19 mouse cellular contexts compared by ENCODE assay signal in the genomic region with DNA sequence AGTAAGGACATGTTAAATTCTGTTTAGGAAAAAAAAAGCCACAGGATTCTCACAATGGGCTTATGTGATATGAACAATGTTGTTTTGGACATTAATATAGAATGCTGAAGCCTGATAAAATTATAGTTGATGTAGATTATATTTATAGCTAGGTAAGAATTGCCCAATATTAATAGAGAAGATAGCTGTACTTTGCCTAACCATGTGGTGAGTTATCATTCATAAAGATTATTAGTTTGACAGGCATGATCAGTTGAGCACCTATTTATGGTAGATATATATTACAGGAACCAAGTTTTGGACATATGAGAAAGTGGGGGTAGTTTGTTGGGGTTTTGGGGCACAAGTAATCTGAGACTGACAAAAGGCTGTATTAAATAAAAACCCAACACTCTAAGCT. TPM values are rescaled to one million over a fixed set of nuclear protein-coding genes. Genes with fewer than 3 reads are reported as not detected.
DNase-seq lines count a peak whose midpoint lies in the region; ATAC-seq and TF ChIP-seq lines count a peak whose summit lies in the region.
"Had no signal": no experiment of that assay in that cellular context is flagged by ENCODE, and none has a peak within 500 bp of the region (broad histone marks: within the 10 kb centered on the region; RNA-seq: fewer than 3 reads in every experiment).

No protein-coding gene starts in this region.

- no peak overlapping the region for H3K9ac ChIP-seq in kidney, embryonic 15.5 days
- no peak overlapping the region for H3K9ac ChIP-seq in stomach, embryonic 16.5 days (ENCODE audit: low read length)
- H3K9ac ChIP-seq in stomach, postnatal 0 days (ENCODE audit: low read length): no peak overlapping the region
- 0 out of 2 replicates have a peak overlapping the region, but pooled peaks have one; percentile 4 for H3K9ac ChIP-seq in liver, embryonic 15.5 days
- H3K9ac ChIP-seq: embryonic facial prominence, embryonic 12.5 days; hindbrain, embryonic 15.5 days; lung, embryonic 15.5 days; neural tube, embryonic 15.5 days had no signal

- H3K36me3 ChIP-seq in kidney, embryonic 15.5 days: no peaks in the 10 kb centered on the region
- H3K36me3 ChIP-seq in stomach, embryonic 16.5 days (ENCODE audit: control insufficient read depth, insufficient read depth, low read length): no peaks in the 10 kb centered on the region
- no peaks in the 10 kb centered on the region for H3K36me3 ChIP-seq in stomach, postnatal 0 days (ENCODE audit: control insufficient read depth, insufficient read depth, low read length)
- H3K36me3 ChIP-seq in liver, embryonic 15.5 days (replicated peaks): no peaks in the 10 kb centered on the region
- H3K36me3 ChIP-seq: embryonic facial prominence, embryonic 12.5 days; hindbrain, embryonic 15.5 days; lung, embryonic 15.5 days; neural tube, embryonic 15.5 days had no signal

- H3K4me2 ChIP-seq in kidney, embryonic 15.5 days: no peak overlapping the region
- H3K4me2 ChIP-seq in stomach, embryonic 16.5 days (ENCODE audit: low read depth, low read length): no peak overlapping the region
- H3K4me2 ChIP-seq in stomach, postnatal 0 days (replicated peaks; ENCODE audit: low read depth): no peak overlapping the region
- H3K4me2 ChIP-seq in liver, embryonic 15.5 days: 0 out of 2 replicates have a peak overlapping the region, but pooled peaks have one; percentile 42
- H3K4me2 ChIP-seq: embryonic facial prominence, embryonic 12.5 days; hindbrain, embryonic 15.5 days; lung, embryonic 15.5 days; midbrain, embryonic 11.5 days; neural tube, embryonic 15.5 days had no signal

- H3K27ac ChIP-seq in kidney, embryonic 15.5 days: 0 out of 2 replicates have a peak overlapping the region, but pooled peaks have one; percentile 20
- H3K27ac ChIP-seq in stomach, embryonic 16.5 days (ENCODE audit: low read length): 0 out of 2 replicates have a peak overlapping the region, but pooled peaks have one; percentile 5
- no peak overlapping the region for H3K27ac ChIP-seq in stomach, postnatal 0 days (replicated peaks)
- peak overlapping the region; percentile 81 for H3K27ac ChIP-seq in liver, embryonic 15.5 days (replicated peaks)
- H3K27ac ChIP-seq: embryonic facial prominence, embryonic 12.5 days; hindbrain, embryonic 15.5 days; left cerebral cortex, adult 2 months; neural tube, embryonic 15.5 days had no signal

- ATAC-seq in kidney, embryonic 15.5 days (replicated peaks; ENCODE audit: low FRiP score): no peak
- ATAC-seq in stomach, embryonic 16.5 days (ENCODE audit: insufficient read depth, low FRiP score): no peak
- ATAC-seq in stomach, postnatal 0 days (ENCODE audit: low FRiP score, low TSS enrichment): no peak
- ATAC-seq in liver, embryonic 15.5 days (ENCODE audit: insufficient read depth): no peak
- ATAC-seq: Patski had no signal

- no peak for TF ChIP-seq CTCF in stomach, postnatal 0 days (IDR thresholded peaks at IDR 0.05; ENCODE audit: low read depth)

- H3K4me1 ChIP-seq in kidney, embryonic 15.5 days: 0 out of 2 replicates have a peak, but pooled peaks cover 10% of the 10 kb centered on the region
- H3K4me1 ChIP-seq in stomach, embryonic 16.5 days (ENCODE audit: control insufficient read depth, insufficient read depth, low read length): peaks cover 30% of the 10 kb centered on the region
- H3K4me1 ChIP-seq in stomach, postnatal 0 days (replicated peaks; ENCODE audit: control insufficient read depth, insufficient read depth): 0 out of 2 replicates have a peak, but pooled peaks cover 5% of the 10 kb centered on the region
- H3K4me1 ChIP-seq in liver, embryonic 15.5 days (replicated peaks): peaks cover 74% of the 10 kb centered on the region
- H3K4me1 ChIP-seq: embryonic facial prominence, embryonic 12.5 days; hindbrain, embryonic 15.5 days; neural tube, embryonic 15.5 days had no signal

- H3K4me3 ChIP-seq in kidney, embryonic 15.5 days (replicated peaks): no peak overlapping the region
- H3K4me3 ChIP-seq in stomach, embryonic 16.5 days (replicated peaks; ENCODE audit: low read length): no peak overlapping the region
- H3K4me3 ChIP-seq in stomach, postnatal 0 days (ENCODE audit: low read depth, low read length): no peak overlapping the region
- no peak overlapping the region for H3K4me3 ChIP-seq in liver, embryonic 15.5 days (replicated peaks)
- H3K4me3 ChIP-seq: embryonic facial prominence, embryonic 12.5 days; hindbrain, embryonic 15.5 days; left cerebral cortex, adult 2 months; lung, embryonic 15.5 days; neural tube, embryonic 15.5 days had no signal

- H3K27me3 ChIP-seq in kidney, embryonic 15.5 days: no peaks in the 10 kb centered on the region
- H3K27me3 ChIP-seq in stomach, embryonic 16.5 days (ENCODE audit: control insufficient read depth, insufficient read depth, low read length): no peaks in the 10 kb centered on the region
- H3K27me3 ChIP-seq in stomach, postnatal 0 days (ENCODE audit: control insufficient read depth, insufficient read depth, low read length): no peaks in the 10 kb centered on the region
- no peaks in the 10 kb centered on the region for H3K27me3 ChIP-seq in liver, embryonic 15.5 days
- H3K27me3 ChIP-seq: embryonic facial prominence, embryonic 12.5 days; hindbrain, embryonic 15.5 days; lung, embryonic 15.5 days; neural tube, embryonic 15.5 days; Patski had no signal

- no peak for DNase-seq in kidney, postnatal 10 days
- DNase-seq in stomach, postnatal 0 days (ENCODE audit: low spot score): no peak
- DNase-seq in yolk sac, embryonic 10.5 days (ENCODE audit: low spot score): no peak
- DNase-seq in natural killer cell, adult 2 months (ENCODE audit: low spot score in 2 of 2): no peak
- DNase-seq: adrenal gland, postnatal 36 days; cerebellum, adult 11 months; cerebellum, postnatal 14 days; kidney, adult 9 months; lung, postnatal 36 days had no signal

- no peak for TF ChIP-seq EP300 in stomach, postnatal 0 days (optimal IDR thresholded peaks at IDR 0.05)

- H3K9me3 ChIP-seq in kidney, embryonic 15.5 days (replicated peaks): no peaks in the 10 kb centered on the region
- H3K9me3 ChIP-seq in stomach, embryonic 16.5 days (replicated peaks; ENCODE audit: control insufficient read depth, low read length): no peaks in the 10 kb centered on the region
- H3K9me3 ChIP-seq in stomach, postnatal 0 days (ENCODE audit: control insufficient read depth, low read length): no peaks in the 10 kb centered on the region
- H3K9me3 ChIP-seq in liver, embryonic 15.5 days (replicated peaks): no peaks in the 10 kb centered on the region
- H3K9me3 ChIP-seq: embryonic facial prominence, embryonic 12.5 days; hindbrain, embryonic 15.5 days; lung, embryonic 15.5 days; neural tube, embryonic 15.5 days had no signal

RNA-seq across cellular contexts. Expression of gene Wbp4, which starts 39.3 kb away (rescaled TPM):
- 40.8 and 41.2 TPM in 2 replicates for polyA plus RNA-seq in kidney, embryonic 15.5 days (2015; fragmentation: Nextera tagmentation; extraction: Ambion mirVana)
- 32.4 and 36.4 TPM in 2 replicates for polyA plus RNA-seq in stomach, embryonic 16.5 days (2015; fragmentation: Nextera tagmentation; extraction: Ambion mirVana)
- polyA plus RNA-seq in stomach, postnatal 0 days (2015; fragmentation: Nextera tagmentation; extraction: Ambion mirVana): 28.8 and 31.0 TPM in 2 replicates
- polyA plus RNA-seq in liver, embryonic 15.5 days (2015; fragmentation: Nextera tagmentation; extraction: Ambion mirVana): 11.2 and 13.5 TPM in 2 replicates

RNA-seq across cellular contexts. Expression of gene Elf1, which starts 39.6 kb away (rescaled TPM):
- polyA plus RNA-seq in kidney, embryonic 15.5 days (2015; fragmentation: Nextera tagmentation; extraction: Ambion mirVana): 13.7 and 14.7 TPM in 2 replicates
- polyA plus RNA-seq in stomach, embryonic 16.5 days (2015; fragmentation: Nextera tagmentation; extraction: Ambion mirVana): 18.0 and 19.2 TPM in 2 replicates
- 18.7 and 19.3 TPM in 2 replicates for polyA plus RNA-seq in stomach, postnatal 0 days (2015; fragmentation: Nextera tagmentation; extraction: Ambion mirVana)
- polyA plus RNA-seq in liver, embryonic 15.5 days (2015; fragmentation: Nextera tagmentation; extraction: Ambion mirVana): 10.7 and 10.9 TPM in 2 replicates
